Mouse (Mus musculus) hindbrain, embryonic 14.5 days (tissue): ENCODE data around the gene Ppef2. TPM values are rescaled to one million over a fixed set of nuclear protein-coding genes. Genes with fewer than 3 reads are reported as not detected.
"Not testable (repeated sequence)": the region's sequence is repeated elsewhere in the genome, so short reads cannot be mapped to it uniquely, and the experiment has no call there.

Experiments
- ATAC-seq: fragments of 200-750 bp; cut with Nextera tagmentation; 2 replicates; pipeline ENCODE4 v1.8.0; 2017; ENCODE audit warnings: moderate number of reproducible peaks, mild to moderate bottlenecking, moderate TSS enrichment, moderate library complexity; ENCODE audit not compliant: low FRiP score
- DNase-seq: peaks from one replicate; pipeline ENCODE4 v3.0.0-alpha.2; 2015; ENCODE audit warnings: low spot score
- H3K27ac ChIP-seq: fragments of 300-500 bp; sonication (generic); 2 replicates; pipeline ENCODE4 v1.5.1; 2014; ENCODE audit warnings: mild to moderate bottlenecking, moderate library complexity
- H3K27me3 ChIP-seq: fragments of 300-500 bp; sonication (generic); 2 replicates; pipeline ENCODE4 v1.6.1; 2014; ENCODE audit warnings: mild to moderate bottlenecking, low read length, mixed read lengths; ENCODE audit not compliant: control insufficient read depth, insufficient read depth
- H3K36me3 ChIP-seq: fragments of 300-500 bp; sonication (generic); replicated peaks from 2 replicates; pipeline ENCODE4 v1.6.1; 2014; ENCODE audit not compliant: control insufficient read depth, insufficient read depth
- H3K4me1 ChIP-seq: fragments of 300-500 bp; sonication (generic); replicated peaks from 2 replicates; pipeline ENCODE4 v1.6.1; 2014; ENCODE audit warnings: antibody characterized with exemption, low read length, mixed read lengths; ENCODE audit not compliant: control insufficient read depth, insufficient read depth
- H3K4me2 ChIP-seq: fragments of 300-500 bp; sonication (generic); replicated peaks from 2 replicates; pipeline ENCODE4 v1.6.1; 2014; ENCODE audit warnings: mild to moderate bottlenecking, moderate library complexity
- H3K4me3 ChIP-seq: fragments of 300-500 bp; sonication (generic); replicated peaks from 2 replicates; pipeline ENCODE4 v1.5.1; 2014; ENCODE audit warnings: mild to moderate bottlenecking, low read length
- H3K9ac ChIP-seq: fragments of 300-500 bp; sonication (generic); 2 replicates; pipeline ENCODE4 v1.6.1; 2014
- H3K9me3 ChIP-seq: fragments of 300-500 bp; sonication (generic); 2 replicates; pipeline ENCODE4 v1.6.1; 2016; ENCODE audit warnings: low read length; ENCODE audit not compliant: control insufficient read depth
- WGBS: fragments of 180-500 bp; shearing (Covaris S2); extraction: QIAGEN DNeasy Blood & Tissue Kit; methylation state at CpG from one replicate; pipeline ENCODE4 v1.1.7; 2014; 5-methylcytosine and 5-hydroxymethylcytosine counted together
- polyA plus RNA-seq: library from polyadenylated mRNA; unstranded; fragments of >200 nt; fragmentation: Nextera tagmentation; extraction: Ambion mirVana; gene quantifications from 2 replicates; pipeline ENCODE4 v1.2.1, GENCODE M21; 2014

Gene Ppef2
- polyA plus RNA-seq, 1 experiment from 2014 or later, result 0.84 TPM

DNA sequence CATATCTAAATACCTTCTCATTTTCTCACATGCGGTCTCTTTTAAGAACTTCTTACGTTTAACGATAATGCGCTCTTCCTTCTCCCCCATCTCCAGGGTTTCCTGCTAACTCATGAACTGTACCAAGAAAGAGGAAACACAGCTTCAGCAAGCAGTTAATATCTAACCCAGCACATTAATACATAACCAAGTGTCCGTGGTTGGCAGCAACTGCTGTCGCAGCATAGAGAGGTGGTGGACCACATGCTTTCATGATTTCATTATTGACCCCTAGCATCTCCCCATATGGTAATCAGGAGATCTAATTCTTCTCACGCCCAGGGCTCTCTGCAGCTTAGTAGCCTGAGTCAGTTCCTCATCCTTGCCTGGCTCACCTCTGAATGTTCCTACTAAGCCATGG is 50.9 kb downstream of the Ppef2 start:
- no peaks in the 10 kb centered on the region for H3K9me3 ChIP-seq
- H3K36me3 ChIP-seq, result peaks cover 55% of the 10 kb centered on the region
- no peaks in the 10 kb centered on the region for H3K27me3 ChIP-seq
- ATAC-seq, result no peak
- H3K4me1 ChIP-seq, result no peaks in the 10 kb centered on the region
- H3K27ac ChIP-seq, result no peak overlapping the region
- 92% methylated on average over 7 of the region's 7 CpGs for WGBS
- no peak overlapping the region for H3K9ac ChIP-seq
- no peak overlapping the region for H3K4me2 ChIP-seq
- no peak for DNase-seq
- no peak overlapping the region for H3K4me3 ChIP-seq

- no peak overlapping the region for H3K27ac ChIP-seq
- H3K4me3 ChIP-seq, result no peak overlapping the region
- H3K27me3 ChIP-seq, result no peaks in the 10 kb centered on the region
- no peaks in the 10 kb centered on the region for H3K9me3 ChIP-seq
- 95% methylated on average over 6 of the region's 6 CpGs for WGBS
- peaks cover 62% of the 10 kb centered on the region for H3K36me3 ChIP-seq
- H3K4me2 ChIP-seq, result no peak overlapping the region
- ATAC-seq, result no peak
- no peak overlapping the region for H3K9ac ChIP-seq
- DNase-seq, result no peak
- H3K4me1 ChIP-seq, result no peaks in the 10 kb centered on the region
Measured at GRCm38 (mm10) chr5:92204162-92205036, 51.7 kb downstream of the Ppef2 start.

DNA sequence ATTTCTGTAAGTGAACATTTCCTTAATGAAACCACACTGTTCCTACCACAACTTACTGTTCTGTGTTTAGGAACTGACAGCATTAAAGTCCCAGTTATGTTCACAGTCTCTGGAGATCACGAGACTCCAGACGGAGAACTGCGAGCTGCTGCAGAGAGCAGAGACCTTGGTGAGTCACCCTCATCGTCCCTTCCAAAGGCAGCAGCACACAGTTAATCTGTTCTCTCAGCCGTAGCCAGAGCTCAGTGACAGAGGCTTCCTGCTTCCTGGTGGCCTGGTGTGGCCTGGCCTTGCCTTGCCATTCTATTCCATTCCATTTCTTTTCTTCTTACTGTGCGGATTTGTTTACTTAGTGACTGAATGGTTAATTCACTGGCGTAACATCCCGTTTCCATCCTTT is 57.8 kb downstream of the Ppef2 start:
- H3K27ac ChIP-seq, result peak overlapping the region; percentile 64; the same call in 1 of the 2 replicates
- no peak for ATAC-seq
- H3K9ac ChIP-seq, result no peak overlapping the region
- H3K4me1 ChIP-seq, result no peaks in the 10 kb centered on the region
- no peaks in the 10 kb centered on the region for H3K9me3 ChIP-seq
- no peaks in the 10 kb centered on the region for H3K27me3 ChIP-seq
- peaks cover 76% of the 10 kb centered on the region for H3K36me3 ChIP-seq
- H3K4me3 ChIP-seq, result no peak overlapping the region
- no peak overlapping the region for H3K4me2 ChIP-seq
- 74% methylated on average over 8 of the region's 8 CpGs for WGBS
- no peak for DNase-seq

GRCm38 (mm10) chr5:92196895-92197811 is 58.9 kb downstream of the Ppef2 start:
- H3K27me3 ChIP-seq, result no peaks in the 10 kb centered on the region
- ATAC-seq (peak; percentile 63), DNase-seq (peak; percentile 38)
- H3K27ac ChIP-seq, result peak overlapping the region; percentile 64
- peaks cover 77% of the 10 kb centered on the region for H3K36me3 ChIP-seq
- H3K9me3 ChIP-seq, result no peaks in the 10 kb centered on the region
- no peak overlapping the region for H3K4me3 ChIP-seq
- H3K4me1 ChIP-seq, result no peaks in the 10 kb centered on the region
- no peak overlapping the region for H3K4me2 ChIP-seq
- 54% methylated on average over 15 of the region's 15 CpGs for WGBS
- no peak overlapping the region for H3K9ac ChIP-seq

GRCm38 (mm10) chr5:92195716-92196115 is 60.4 kb downstream of the Ppef2 start:
- not testable (repeated sequence) for H3K4me1 ChIP-seq, H3K4me2 ChIP-seq, H3K27ac ChIP-seq, H3K4me3 ChIP-seq, H3K27me3 ChIP-seq, H3K9me3 ChIP-seq, H3K9ac ChIP-seq
- 46% methylated on average over 2 of the region's 2 CpGs for WGBS
- H3K36me3 ChIP-seq, result peaks cover 71% of the 10 kb centered on the region
- ATAC-seq (0 out of 2 replicates have a peak, but pooled peaks have one; percentile 67), DNase-seq (peak; percentile 67)

- no peaks in the 10 kb centered on the region for H3K27me3 ChIP-seq
- no peaks in the 10 kb centered on the region for H3K4me1 ChIP-seq
- WGBS, result 96% methylated on average over 7 of the region's 7 CpGs
- H3K9me3 ChIP-seq, result peaks cover 11% of the 10 kb centered on the region; the same call in 1 of the 2 replicates
- no peak overlapping the region for H3K4me3 ChIP-seq
- no peak overlapping the region for H3K9ac ChIP-seq
- H3K36me3 ChIP-seq, result peaks cover 84% of the 10 kb centered on the region
- no peak for DNase-seq
- no peak overlapping the region for H3K4me2 ChIP-seq
- no peak overlapping the region for H3K27ac ChIP-seq
- ATAC-seq, result no peak
Measured at GRCm38 (mm10) chr5:92188881-92189483, 67.1 kb downstream of the Ppef2 start.

DNA sequence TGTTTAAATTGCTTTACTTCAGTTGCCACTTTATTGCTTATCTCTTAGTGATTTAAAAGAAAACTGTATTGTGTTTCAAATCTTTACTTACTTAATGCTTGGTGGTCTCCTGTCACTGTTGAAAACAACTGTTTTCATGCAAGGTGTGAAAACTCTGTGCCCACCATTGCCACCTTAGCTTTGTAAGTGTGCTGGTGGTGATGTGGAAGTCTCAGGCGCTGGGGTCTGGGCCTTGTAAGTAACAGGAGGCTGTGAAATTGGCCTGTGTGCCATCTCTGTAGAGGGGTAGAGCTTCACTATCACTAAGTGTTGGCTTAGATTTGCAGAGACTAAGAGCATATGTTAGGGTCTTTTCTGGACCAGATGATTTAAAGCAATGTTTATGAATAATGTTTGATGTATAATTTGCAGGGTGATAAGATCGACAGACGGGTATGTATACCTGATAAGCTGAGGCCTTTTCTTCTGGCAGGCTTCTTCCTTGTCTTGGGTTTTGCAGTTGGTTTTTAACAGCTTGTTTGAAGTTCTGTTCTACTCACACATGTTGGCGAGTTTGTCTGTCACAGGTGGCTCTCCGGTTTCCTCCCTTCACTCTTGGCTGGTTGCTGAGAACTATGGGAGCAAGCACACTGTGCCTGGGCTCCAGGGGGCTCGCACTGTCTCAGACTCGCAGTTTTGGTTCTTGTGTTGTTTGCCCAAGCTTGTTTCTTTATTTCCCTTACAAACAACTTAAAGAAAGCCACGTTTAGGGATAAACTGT is 72.8 kb downstream of the Ppef2 start:
- no peaks in the 10 kb centered on the region for H3K27me3 ChIP-seq
- no peak overlapping the region for H3K4me3 ChIP-seq
- WGBS, result 95% methylated on average over 8 of the region's 8 CpGs
- H3K4me2 ChIP-seq, result no peak overlapping the region
- H3K36me3 ChIP-seq, result peaks cover 87% of the 10 kb centered on the region
- H3K9me3 ChIP-seq, result peaks cover 4% of the 10 kb centered on the region; the same call in 1 of the 2 replicates
- no peaks in the 10 kb centered on the region for H3K4me1 ChIP-seq
- no peak overlapping the region for H3K27ac ChIP-seq
- H3K9ac ChIP-seq, result no peak overlapping the region
- DNase-seq (no peak), ATAC-seq (no peak)
